Mouse (Mus musculus) urinary bladder, postnatal 0 days (tissue): ENCODE results near the gene Meiob. TPM values are rescaled to one million over a fixed set of nuclear protein-coding genes. Genes with fewer than 3 reads are reported as not detected.

Experiments
- polyA plus RNA-seq: library from polyadenylated mRNA; unstranded; fragments of >200 nt; fragmentation: Nextera tagmentation; extraction: Ambion mirVana; gene quantifications from 2 replicates; pipeline ENCODE4 v1.2.1, GENCODE M21; 2015

Gene Meiob
- polyA plus RNA-seq, result 0.10 TPM in 1 of 2 replicates, not detected in the other

GRCm38 (mm10) chr17:24803952-24804951 lies at the start of gene Meiob:
Gene Meiob (plus strand): TSS chr17:24804289.

GRCm38 (mm10) chr17:24839842-24840241 lies 35.8 kb downstream of the Meiob start, which contains the start of gene Hagh:
Gene Hagh (plus strand): TSS chr17:24840143.

GRCm38 (mm10) chr17:24850065-24850772 lies 46.1 kb downstream of the Meiob start, which contains the start of gene Fahd1:
Gene Fahd1 (minus strand): TSS chr17:24850364.

GRCm38 (mm10) chr17:24865776-24866175 lies 61.7 kb downstream of the Meiob start, which contains the start of gene Igfals:
Gene Igfals (plus strand): TSS chr17:24865997.

GRCm38 (mm10) chr17:24886134-24886931 lies 82.2 kb downstream of the Meiob start, which contains the start of the genes Nubp2 and Spsb3:
Gene Nubp2 (minus strand): TSS chr17:24886349.
Gene Spsb3 (plus strand): TSS chr17:24886643.

Other genes with a start within 250 kb of the Meiob start
- 216 and 218 TPM in 2 replicates for gene Tsc2, start 171.7 kb upstream of the Meiob start, polyA plus RNA-seq
- 9.8 and 11.3 TPM in 2 replicates for gene Nthl1, start 171.6 kb upstream of the Meiob start, polyA plus RNA-seq
- gene Slc9a3r2, start 154.0 kb upstream of the Meiob start, polyA plus RNA-seq, result 33.6 and 38.2 TPM in 2 replicates
- not detected in 2 replicates for gene Npw, start 145.8 kb upstream of the Meiob start, polyA plus RNA-seq
- 10.0 and 11.2 TPM in 2 replicates for gene Zfp598, start 134.6 kb upstream of the Meiob start, polyA plus RNA-seq
- gene Syngr3, start 114.3 kb upstream of the Meiob start, polyA plus RNA-seq, result 0.08 and 0.41 TPM in 2 replicates
- 28.0 and 29.7 TPM in 2 replicates for gene Gfer, start 108.1 kb upstream of the Meiob start, polyA plus RNA-seq
- 1.4 and 2.0 TPM in 2 replicates for gene Noxo1, start 108.1 kb upstream of the Meiob start, polyA plus RNA-seq
- 31.4 and 34.7 TPM in 2 replicates for gene Tbl3, start 96.6 kb upstream of the Meiob start, polyA plus RNA-seq
- gene Rnf151, start 86.2 kb upstream of the Meiob start, polyA plus RNA-seq, result 0.24 TPM in 1 of 2 replicates, not detected in the other
- gene Rps2, start 86.2 kb upstream of the Meiob start, polyA plus RNA-seq, result 1,136 and 1,298 TPM in 2 replicates
- gene Ndufb10, start 79.8 kb upstream of the Meiob start, polyA plus RNA-seq, result 218 and 232 TPM in 2 replicates
- 0.16 and 0.19 TPM in 2 replicates for gene Rpl3l, start 76.5 kb upstream of the Meiob start, polyA plus RNA-seq
- 203 and 213 TPM in 2 replicates for gene Msrb1, start 67.6 kb upstream of the Meiob start, polyA plus RNA-seq
- gene Hs3st6, start 51.3 kb upstream of the Meiob start, polyA plus RNA-seq, result 0.25 and 0.64 TPM in 2 replicates
- gene Hagh, start 35.9 kb downstream of the Meiob start, polyA plus RNA-seq, result 44.1 and 47.3 TPM in 2 replicates
- gene Fahd1, start 46.1 kb downstream of the Meiob start, polyA plus RNA-seq, result 16.1 and 17.5 TPM in 2 replicates
- 0.07 TPM in 1 of 2 replicates, not detected in the other for gene Igfals, start 61.7 kb downstream of the Meiob start, polyA plus RNA-seq
- gene Nubp2, start 82.1 kb downstream of the Meiob start, polyA plus RNA-seq, result 31.8 and 37.9 TPM in 2 replicates
- gene Spsb3, start 82.4 kb downstream of the Meiob start, polyA plus RNA-seq, result 27.7 and 30.1 TPM in 2 replicates
- 18.3 and 18.8 TPM in 2 replicates for gene Eme2, start 90.8 kb downstream of the Meiob start, polyA plus RNA-seq
- gene Mrps34, start 90.8 kb downstream of the Meiob start, polyA plus RNA-seq, result 83.6 and 88.7 TPM in 2 replicates
- 35.4 and 36.2 TPM in 2 replicates for gene Nme3, start 92.2 kb downstream of the Meiob start, polyA plus RNA-seq
- 12.1 and 13.1 TPM in 2 replicates for gene Mapk8ip3, start 132.7 kb downstream of the Meiob start, polyA plus RNA-seq
- gene Jpt2, start 156.4 kb downstream of the Meiob start, polyA plus RNA-seq, result 51.5 and 66.2 TPM in 2 replicates
- gene Cramp1l, start 211.5 kb downstream of the Meiob start, polyA plus RNA-seq, result 2.8 and 3.1 TPM in 2 replicates
- 5.4 and 6.0 TPM in 2 replicates for gene Ift140, start 211.8 kb downstream of the Meiob start, polyA plus RNA-seq